Mouse (Mus musculus) midbrain, embryonic 15.5 days (tissue): ENCODE data around the gene Tgfbrap1. TPM values are rescaled to one million over a fixed set of nuclear protein-coding genes. Genes with fewer than 3 reads are reported as not detected.
A peak's percentile ranks its signal among the peaks of the same experiment; 100 is the strongest.

Source experiments
- ATAC-seq: fragments of 200-750 bp; cut with Nextera tagmentation; replicated peaks from 2 replicates; pipeline ENCODE4 v1.8.0; 2017; ENCODE audit warnings: moderate TSS enrichment
- H3K27ac ChIP-seq: fragments of 300-500 bp; sonication (generic); 2 replicates; pipeline ENCODE4 v1.5.1; 2015; ENCODE audit warnings: mild to moderate bottlenecking, inconsistent platforms
- H3K27me3 ChIP-seq: fragments of 300-500 bp; sonication (generic); replicated peaks from 2 replicates; pipeline ENCODE4 v1.6.1; 2015; ENCODE audit warnings: inconsistent platforms
- H3K36me3 ChIP-seq: fragments of 300-500 bp; sonication (generic); replicated peaks from 2 replicates; pipeline ENCODE4 v1.6.1; 2015; ENCODE audit warnings: inconsistent platforms
- H3K4me1 ChIP-seq: fragments of 300-500 bp; sonication (generic); 2 replicates; pipeline ENCODE4 v1.6.1; 2015; ENCODE audit warnings: inconsistent platforms
- H3K4me2 ChIP-seq: fragments of 300-500 bp; sonication (generic); 2 replicates; pipeline ENCODE4 v1.6.1; 2015; ENCODE audit warnings: inconsistent platforms, mild to moderate bottlenecking, moderate library complexity
- H3K4me3 ChIP-seq: fragments of 300-500 bp; sonication (generic); 2 replicates; pipeline ENCODE4 v1.5.1; 2015; ENCODE audit warnings: mild to moderate bottlenecking, inconsistent platforms
- H3K9ac ChIP-seq: fragments of 300-500 bp; sonication (generic); 2 replicates; pipeline ENCODE4 v1.6.1; 2015; ENCODE audit warnings: mild to moderate bottlenecking, inconsistent platforms
- H3K9me3 ChIP-seq: fragments of 300-500 bp; sonication (generic); 2 replicates; pipeline ENCODE4 v1.6.1; 2016; ENCODE audit warnings: inconsistent platforms
- WGBS: fragments of 180-500 bp; shearing (Covaris S2); methylation state at CpG from one replicate; pipeline ENCODE4 v1.1.7; 2015; ENCODE audit warnings: mixed read lengths; 5-methylcytosine and 5-hydroxymethylcytosine counted together
- polyA plus RNA-seq: library from polyadenylated mRNA; unstranded; fragments of >200 nt; fragmentation: Nextera tagmentation; extraction: Ambion mirVana; gene quantifications from 2 replicates; pipeline ENCODE4 v1.2.1, GENCODE M21; 2015

Tgfbrap1 gene
- polyA plus RNA-seq, 1 experiment from 2014 or later = 19.1 TPM

DNA sequence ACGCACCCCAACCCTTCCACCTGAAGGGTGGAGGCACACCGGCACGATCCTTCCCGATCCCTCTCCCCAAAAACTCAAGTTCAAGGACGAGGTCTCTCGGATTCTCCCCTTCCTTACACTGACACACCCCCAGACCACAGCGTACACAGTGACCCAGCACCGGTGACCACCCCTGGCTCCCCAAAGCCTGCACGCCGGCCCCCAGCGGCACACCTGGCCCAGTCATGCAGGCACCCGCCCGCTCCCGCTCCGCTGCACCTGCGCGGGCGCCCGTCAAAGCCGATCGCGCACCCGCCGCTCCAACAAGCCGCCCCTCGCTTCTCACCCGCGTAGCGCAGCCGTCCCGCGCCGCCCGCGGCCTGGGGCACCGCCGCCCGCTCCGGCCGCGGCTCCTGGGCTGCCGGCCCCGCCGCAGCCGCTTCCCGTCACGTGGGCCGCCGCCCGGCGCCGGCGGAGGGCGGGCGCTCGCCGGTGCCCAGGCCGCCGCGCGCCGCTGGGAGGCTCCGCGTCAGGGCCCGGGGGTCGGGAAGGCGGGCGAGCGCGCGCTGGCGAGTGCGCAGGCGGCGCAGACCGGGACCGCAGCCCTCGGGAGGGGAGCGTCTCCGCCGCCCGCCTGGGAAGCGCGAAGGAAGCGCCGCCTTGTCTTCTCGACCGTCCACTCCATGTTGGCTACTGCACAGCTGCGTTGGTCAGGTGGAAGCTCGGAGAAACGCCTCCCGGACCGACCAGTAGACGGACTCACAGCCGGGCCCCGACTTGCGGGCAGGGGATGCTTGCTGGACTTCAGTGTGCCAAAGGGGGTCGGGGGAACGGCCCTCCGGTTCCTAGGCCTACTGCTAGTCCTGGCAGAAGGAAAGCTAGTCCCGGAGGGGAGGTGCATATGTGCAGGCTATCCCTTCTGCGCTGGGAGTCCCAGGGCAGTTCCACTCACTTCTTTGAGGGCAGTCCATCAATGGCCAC, 6.1 kb downstream of the Tgfbrap1 start:
- ATAC-seq = peak; percentile 87
- Histone ChIP-seq H3K4me2 (peak overlapping the region; percentile 78), H3K27ac (peak overlapping the region; percentile 85), H3K4me1 (peaks cover 42% of the 10 kb centered on the region), H3K36me3 (no peaks in the 10 kb centered on the region), H3K4me3 (peak overlapping the region; percentile 73), H3K9ac (peak overlapping the region; percentile 87), H3K9me3 (no peaks in the 10 kb centered on the region), H3K27me3 (no peaks in the 10 kb centered on the region)
- under 1% methylated on average over 100 of the region's 102 CpGs for WGBS

DNA sequence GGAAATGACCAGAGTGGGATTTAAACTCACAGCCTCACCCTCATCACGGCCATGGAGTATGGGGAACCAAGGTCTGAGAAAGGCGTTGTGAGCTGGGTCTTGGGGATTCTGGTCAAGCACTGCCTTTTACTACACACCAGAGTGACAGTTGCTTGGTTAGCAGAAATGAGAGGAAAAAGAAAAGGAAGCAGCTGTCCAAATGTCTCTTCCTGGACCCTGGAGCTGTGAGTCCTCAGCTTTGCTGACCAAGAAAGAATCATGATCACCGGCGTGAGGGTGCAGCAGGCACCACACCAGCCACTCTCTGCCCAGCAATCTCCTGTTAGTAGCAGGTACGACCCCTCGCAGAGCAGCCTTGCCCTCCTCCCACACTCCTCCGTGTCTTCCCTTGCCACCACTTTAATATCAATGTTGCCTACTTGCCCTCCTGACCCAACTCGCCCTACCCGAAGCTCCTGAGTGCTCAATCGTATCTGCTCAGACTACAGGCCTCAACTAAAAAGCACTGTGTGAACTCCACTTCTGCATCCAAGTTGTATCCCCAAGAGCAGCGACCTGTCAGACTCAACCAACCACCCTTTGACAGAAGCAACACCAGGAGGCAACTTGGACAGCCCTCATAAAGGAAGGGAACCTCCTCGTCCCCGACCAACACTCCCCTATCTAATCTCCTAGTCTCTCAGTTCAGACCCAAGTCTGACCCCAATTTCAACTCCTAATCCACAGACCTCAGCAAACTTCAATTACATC, 7.0 kb downstream of the Tgfbrap1 start:
- no peaks in the 10 kb centered on the region for H3K36me3 ChIP-seq
- H3K27me3 ChIP-seq = no peaks in the 10 kb centered on the region
- H3K4me3 ChIP-seq = peak overlapping the region; percentile 73
- peak overlapping the region; percentile 78 for H3K4me2 ChIP-seq
- H3K9me3 ChIP-seq = no peaks in the 10 kb centered on the region
- H3K4me1 ChIP-seq = peaks cover 36% of the 10 kb centered on the region
- peak; percentile 24; the same call in 1 of the 2 replicates for ATAC-seq
- peak overlapping the region; percentile 87 for H3K9ac ChIP-seq
- 46% methylated on average over 13 of the region's 13 CpGs for WGBS
- H3K27ac ChIP-seq = peak overlapping the region; percentile 85

DNA sequence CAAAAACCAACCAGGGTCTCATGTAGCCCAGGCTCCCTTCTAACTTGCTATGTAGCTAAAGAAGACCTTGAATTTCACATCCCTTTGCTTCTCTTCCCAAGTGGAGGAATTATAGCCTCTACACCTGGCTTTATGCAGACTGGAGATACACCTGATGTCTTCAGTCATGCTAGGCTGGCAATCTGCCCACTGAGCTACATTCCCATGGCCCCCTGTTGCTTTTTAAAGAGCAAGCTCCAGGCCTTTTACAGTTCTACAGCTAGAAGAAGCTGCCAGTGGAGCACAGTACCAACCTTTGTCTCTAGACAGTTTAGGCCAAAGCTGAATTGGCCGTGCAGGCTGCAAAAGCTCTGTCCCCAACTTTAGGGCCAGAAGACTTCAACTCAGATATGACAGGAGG, 8.0 kb downstream of the Tgfbrap1 start:
- no peaks in the 10 kb centered on the region for H3K36me3 ChIP-seq
- H3K27me3 ChIP-seq = no peaks in the 10 kb centered on the region
- no peak overlapping the region for H3K27ac ChIP-seq
- peaks cover 31% of the 10 kb centered on the region for H3K4me1 ChIP-seq
- WGBS = 70% methylated on average over 1 of the region's 1 CpGs
- no peak for ATAC-seq
- H3K4me2 ChIP-seq = no peak overlapping the region
- no peak overlapping the region for H3K4me3 ChIP-seq
- H3K9ac ChIP-seq = no peak overlapping the region
- no peaks in the 10 kb centered on the region for H3K9me3 ChIP-seq

DNA sequence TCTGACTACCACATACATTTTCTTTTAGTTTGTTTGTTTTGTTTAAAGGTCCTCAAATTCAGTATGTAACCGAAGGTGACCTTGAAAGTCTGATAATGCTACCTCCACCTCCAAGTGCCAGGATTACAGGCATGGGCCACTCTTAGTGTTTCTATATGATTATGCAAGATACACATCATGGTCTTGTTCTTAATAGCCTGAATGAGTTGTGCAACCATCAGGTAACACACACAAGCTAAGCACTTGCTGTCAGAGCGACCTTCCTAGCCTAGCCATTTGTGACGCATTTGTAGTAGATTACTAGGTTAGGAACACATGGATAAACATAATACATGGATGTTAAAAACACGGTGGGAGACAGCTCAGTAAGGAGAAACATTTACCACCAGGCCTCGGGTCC, 15.5 kb downstream of the Tgfbrap1 start:
- Histone ChIP-seq H3K4me2 (no peak overlapping the region), H3K27me3 (no peaks in the 10 kb centered on the region), H3K9ac (no peak overlapping the region), H3K9me3 (no peaks in the 10 kb centered on the region), H3K4me3 (no peak overlapping the region), H3K4me1 (no peaks in the 10 kb centered on the region), H3K36me3 (no peaks in the 10 kb centered on the region), H3K27ac (no peak overlapping the region)
- no peak for ATAC-seq
- WGBS = 89% methylated on average over 5 of the region's 5 CpGs

DNA sequence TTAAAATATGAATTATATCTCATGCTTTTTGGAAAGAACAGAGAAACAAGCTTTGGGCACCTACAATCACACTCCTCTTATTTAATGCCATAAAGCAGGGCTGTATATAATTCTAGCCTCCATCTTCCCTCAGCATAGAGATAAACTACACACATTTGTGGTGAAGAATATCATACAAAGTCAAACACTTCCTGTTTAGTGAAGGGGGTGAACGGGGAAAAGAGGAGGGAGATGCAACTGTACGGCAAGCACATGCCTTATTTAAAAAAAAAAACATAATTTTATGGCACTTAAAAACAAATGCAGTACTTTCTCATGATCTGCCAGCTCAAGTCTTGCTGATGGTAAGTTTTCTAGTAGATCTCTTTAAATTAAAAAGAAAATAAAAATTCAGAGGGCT, 20.3 kb downstream of the Tgfbrap1 start:
- no peak overlapping the region for H3K4me2 ChIP-seq
- 91% methylated on average over 2 of the region's 2 CpGs for WGBS
- H3K27me3 ChIP-seq = no peaks in the 10 kb centered on the region

DNA sequence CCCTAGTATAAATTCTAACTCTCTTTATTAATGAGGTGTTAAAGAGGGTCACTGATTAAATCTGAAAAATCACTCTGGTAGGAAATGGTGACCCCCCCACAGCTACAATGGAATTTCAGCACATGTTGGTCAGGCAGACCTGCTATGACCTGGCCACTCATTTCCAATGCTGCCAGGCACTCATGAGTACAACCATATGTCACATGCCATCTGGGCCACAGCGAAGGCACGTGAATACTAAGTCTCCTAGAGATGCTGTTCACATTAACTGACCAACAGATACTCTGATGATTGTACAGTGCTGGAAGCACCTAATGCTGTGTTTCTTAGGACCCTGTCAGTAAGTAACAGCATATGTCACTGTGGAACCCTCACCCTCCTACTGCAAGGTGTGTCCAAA, 23.6 kb downstream of the Tgfbrap1 start:
- H3K9me3 ChIP-seq = no peaks in the 10 kb centered on the region
- no peak overlapping the region for H3K4me3 ChIP-seq
- H3K27me3 ChIP-seq = no peaks in the 10 kb centered on the region
- no peaks in the 10 kb centered on the region for H3K4me1 ChIP-seq
- no peak for ATAC-seq
- H3K4me2 ChIP-seq = no peak overlapping the region
- WGBS = 98% methylated on average over 2 of the region's 2 CpGs
- peaks cover 18% of the 10 kb centered on the region for H3K36me3 ChIP-seq
- H3K9ac ChIP-seq = no peak overlapping the region
- H3K27ac ChIP-seq = no peak overlapping the region

More for the DNA sequence above, 20.3 kb downstream of the Tgfbrap1 start:
- Histone ChIP-seq H3K9ac (no peak overlapping the region), H3K36me3 (peaks cover 10% of the 10 kb centered on the region), H3K9me3 (no peaks in the 10 kb centered on the region), H3K4me1 (no peaks in the 10 kb centered on the region), H3K27ac (no peak overlapping the region), H3K4me3 (no peak overlapping the region)
- ATAC-seq = no peak

DNA sequence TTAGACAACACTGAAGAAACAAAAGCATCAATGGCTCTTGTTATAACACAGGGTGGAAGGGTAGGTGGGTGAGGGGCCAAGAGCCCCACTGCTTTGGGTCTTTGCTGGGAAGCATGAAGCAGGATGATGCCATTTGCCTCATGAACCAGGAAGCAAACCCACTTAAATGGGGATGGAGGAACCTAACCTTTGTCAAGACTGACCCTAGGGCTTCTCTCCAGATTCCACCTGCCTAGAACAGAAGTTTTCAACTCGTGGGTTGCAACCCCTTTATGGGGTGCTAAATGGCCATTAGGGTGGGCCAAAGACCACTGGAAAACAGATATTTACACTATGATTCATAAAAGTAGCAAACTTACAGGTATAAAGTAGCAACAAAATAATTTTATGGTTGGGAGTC, 25.9 kb downstream of the Tgfbrap1 start:
- no peak overlapping the region for H3K27ac ChIP-seq
- no peaks in the 10 kb centered on the region for H3K9me3 ChIP-seq
- no peaks in the 10 kb centered on the region for H3K4me1 ChIP-seq
- no peaks in the 10 kb centered on the region for H3K27me3 ChIP-seq
- ATAC-seq = no peak
- no peak overlapping the region for H3K4me2 ChIP-seq
- H3K4me3 ChIP-seq = no peak overlapping the region
- no peak overlapping the region for H3K9ac ChIP-seq
- 79% methylated on average over 1 of the region's 1 CpGs for WGBS
- peaks cover 18% of the 10 kb centered on the region for H3K36me3 ChIP-seq

DNA sequence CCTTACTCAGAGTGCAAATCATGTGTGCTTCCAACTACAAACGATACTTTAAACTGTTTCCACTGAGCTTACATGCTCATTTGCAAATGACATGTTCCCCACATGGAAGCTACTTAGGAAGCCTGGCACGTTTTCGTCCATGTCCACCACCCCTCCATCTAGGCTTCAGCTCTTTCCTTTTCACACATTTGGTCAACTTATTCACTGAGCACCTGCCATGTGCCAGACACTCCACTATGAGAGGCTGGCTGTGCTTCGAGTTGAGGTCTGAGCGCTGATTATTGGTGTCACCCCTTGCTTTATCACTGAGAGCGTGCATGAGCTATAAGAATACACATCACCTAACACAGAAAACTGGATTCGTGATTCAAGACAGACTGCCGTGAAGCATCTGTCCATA, 26.4 kb downstream of the Tgfbrap1 start:
- Histone ChIP-seq H3K4me2 (no peak overlapping the region), H3K9me3 (no peaks in the 10 kb centered on the region), H3K4me3 (no peak overlapping the region), H3K36me3 (peaks cover 18% of the 10 kb centered on the region), H3K9ac (no peak overlapping the region), H3K27me3 (no peaks in the 10 kb centered on the region), H3K27ac (no peak overlapping the region), H3K4me1 (no peaks in the 10 kb centered on the region)
- ATAC-seq = no peak
- WGBS = 90% methylated on average over 8 of the region's 8 CpGs

DNA sequence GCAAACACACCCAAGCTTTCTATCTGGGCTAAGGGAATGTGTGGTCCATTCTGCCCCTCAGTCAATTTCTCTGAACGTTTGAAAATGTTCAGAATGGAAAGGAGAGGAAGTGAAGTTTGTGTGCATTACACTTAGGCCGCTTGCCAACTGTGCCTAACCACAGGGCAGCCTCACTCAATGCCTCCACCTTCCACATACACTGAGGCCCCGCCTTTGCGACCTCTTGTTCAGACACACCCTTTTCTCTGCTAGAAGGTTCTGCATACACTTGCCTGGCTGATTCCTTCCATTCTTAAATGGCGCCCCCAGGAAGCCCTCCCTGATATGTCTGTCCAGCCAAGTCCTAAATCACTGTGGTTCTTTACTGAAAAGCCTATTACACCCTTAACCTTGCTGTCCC, 27.7 kb downstream of the Tgfbrap1 start:
- Histone ChIP-seq H3K4me2 (no peak overlapping the region), H3K4me3 (no peak overlapping the region), H3K4me1 (peaks cover 1% of the 10 kb centered on the region), H3K27me3 (no peaks in the 10 kb centered on the region), H3K27ac (no peak overlapping the region), H3K9ac (no peak overlapping the region), H3K9me3 (no peaks in the 10 kb centered on the region), H3K36me3 (peaks cover 18% of the 10 kb centered on the region)
- WGBS = 85% methylated on average over 5 of the region's 5 CpGs
- no peak for ATAC-seq

DNA sequence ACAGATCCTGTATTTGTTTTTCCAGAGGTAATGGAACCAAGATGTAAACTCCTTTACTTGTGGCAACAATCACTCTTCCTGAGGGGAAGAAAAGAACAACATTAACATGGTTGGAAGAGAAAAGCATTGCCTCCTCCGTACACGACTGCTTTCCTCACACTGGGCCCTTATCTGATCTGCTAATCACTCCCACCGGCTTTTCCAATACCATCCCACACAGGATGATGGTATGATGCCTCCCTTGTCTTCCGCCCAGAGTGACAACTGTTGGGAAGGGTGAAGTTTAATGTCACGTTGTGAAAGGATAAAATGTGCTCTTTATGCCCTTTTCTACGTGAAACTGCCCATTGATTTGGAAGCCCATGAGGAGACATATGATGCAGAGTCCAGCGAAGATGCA, 30.9 kb downstream of the Tgfbrap1 start:
- Histone ChIP-seq H3K4me3 (no peak overlapping the region), H3K36me3 (peaks cover 14% of the 10 kb centered on the region; the same call in 1 of the 2 replicates), H3K4me1 (peaks cover 3% of the 10 kb centered on the region), H3K27ac (no peak overlapping the region), H3K4me2 (no peak overlapping the region), H3K9ac (no peak overlapping the region), H3K9me3 (no peaks in the 10 kb centered on the region), H3K27me3 (no peaks in the 10 kb centered on the region)
- no peak for ATAC-seq
- 84% methylated on average over 7 of the region's 7 CpGs for WGBS

DNA sequence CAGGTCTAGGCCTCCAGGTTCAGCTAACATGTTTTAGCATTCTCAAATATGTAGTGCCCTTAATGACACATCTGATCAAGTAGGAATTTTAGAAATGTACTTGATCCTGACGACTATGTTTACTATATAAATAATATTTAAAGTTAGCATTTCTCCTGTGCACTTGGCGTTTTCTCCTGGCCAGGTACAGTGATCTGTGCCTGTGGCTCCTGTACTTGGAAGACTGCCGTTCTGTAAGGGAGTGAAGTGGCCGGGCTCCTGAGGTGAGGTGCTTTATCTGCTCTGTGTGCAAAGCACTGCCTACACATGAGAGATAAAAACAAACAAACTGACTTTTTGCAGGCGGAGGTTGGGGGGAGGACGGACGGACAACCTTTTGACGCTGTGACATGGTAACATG, 31.9 kb downstream of the Tgfbrap1 start:
- Histone ChIP-seq H3K4me3 (no peak overlapping the region), H3K9ac (no peak overlapping the region), H3K4me2 (no peak overlapping the region), H3K27ac (no peak overlapping the region), H3K27me3 (no peaks in the 10 kb centered on the region), H3K4me1 (peaks cover 3% of the 10 kb centered on the region), H3K36me3 (peaks cover 17% of the 10 kb centered on the region), H3K9me3 (no peaks in the 10 kb centered on the region)
- no peak for ATAC-seq
- WGBS = 92% methylated on average over 8 of the region's 8 CpGs

DNA sequence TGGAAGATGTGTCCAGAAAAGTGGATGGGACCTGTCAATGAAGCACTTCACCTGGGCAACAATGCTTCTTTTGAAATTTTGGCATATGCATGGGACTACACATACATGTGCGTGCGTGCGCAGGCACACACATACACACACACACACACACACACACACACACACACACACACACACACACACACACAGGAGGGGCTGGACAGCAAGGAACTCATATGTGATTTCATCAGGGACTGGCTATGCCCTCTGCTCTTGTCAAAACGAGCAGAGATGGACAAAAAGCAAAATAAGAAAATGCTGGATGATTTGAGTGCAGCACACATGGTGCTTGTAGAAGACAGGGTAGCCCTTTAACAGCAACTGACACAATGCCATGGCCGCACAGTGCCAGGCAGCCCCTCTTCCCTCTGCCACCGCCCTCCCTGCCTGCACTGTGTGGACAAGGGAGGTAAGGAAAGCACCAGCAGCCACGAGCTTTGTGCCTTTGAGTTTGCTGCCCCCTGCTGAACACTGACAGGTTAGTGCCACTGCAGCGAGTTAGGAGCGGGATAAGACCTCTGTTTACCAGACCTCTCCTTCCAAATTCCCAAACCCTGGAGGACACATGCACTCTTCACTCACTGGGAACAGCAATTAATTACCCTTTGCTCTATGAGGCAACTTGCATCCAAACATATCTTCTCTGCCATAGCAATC, 32.7 kb downstream of the Tgfbrap1 start:
- H3K4me1 ChIP-seq = peaks cover 3% of the 10 kb centered on the region
- H3K4me2 ChIP-seq = no peak overlapping the region
- WGBS = 44% methylated on average over 9 of the region's 9 CpGs
- peaks cover 19% of the 10 kb centered on the region for H3K36me3 ChIP-seq
- no peak overlapping the region for H3K27ac ChIP-seq
- peak; percentile 96 for ATAC-seq
- no peaks in the 10 kb centered on the region for H3K9me3 ChIP-seq
- no peaks in the 10 kb centered on the region for H3K27me3 ChIP-seq
- no peak overlapping the region for H3K4me3 ChIP-seq
- no peak overlapping the region for H3K9ac ChIP-seq
